Mouse (Mus musculus) left cerebral cortex, adult 2 months (tissue): Measurements from ENCODE around the gene Gabrd. TPM values are rescaled to one million over a fixed set of nuclear protein-coding genes. Genes with fewer than 3 reads are reported as not detected.
"Not testable (repeated sequence)": the region's sequence is repeated elsewhere in the genome, so short reads cannot be mapped to it uniquely, and the experiment has no call there.

Experiments
- DNase-seq, 2 experiments: peaks; one replicate each; pipeline ENCODE4 v3.0.0; 2021 to 2022; ENCODE audit warnings: low spot score in 2 of 2, mixed read lengths in 1 of 2; ENCODE audit errors: extremely low spot score in 1 of 2
- H3K27ac ChIP-seq: fragments of 200-600 bp; 2 replicates; pipeline ENCODE4 v1.8.1; 2022
- H3K4me3 ChIP-seq: fragments of 200-600 bp; 2 replicates; pipeline ENCODE4 v1.8.1; 2022
- CTCF ChIP-seq: fragments of 200-600 bp; IDR thresholded peaks from 2 replicates; pipeline ENCODE4 v1.8.1; 2022; ENCODE audit warnings: antibody characterized with exemption, mild to moderate bottlenecking, moderate library complexity
- intact Hi-C: fragments of 180-260 bp; cut with DNase I; formaldehyde crosslinking; loops from one replicate; pipeline ENCODE4 v1.15.1; 2025
- long read RNA-seq, 2 experiments: library from polyadenylated mRNA; stranded (forward); transcript quantifications; one replicate each; pipeline ENCODE4 v2.0.0; 2021; ENCODE audit warnings: borderline mapping rate in 2 of 2
- total RNA-seq, 2 experiments: library from RNA; stranded (reverse); gene quantifications; 2 replicates each; pipeline ENCODE4 v1.2.3; 2021

Gene Gabrd
- 10 to 100 TPM; 69.2 to 71.8 TPM for total RNA-seq
- long read RNA-seq, experiment 1, transcript Gabrd-201 (9 exons, 1,921 nt), result major isoform, 50 of 68 reads
- long read RNA-seq, experiment 1, partial matches to known transcripts, result 8 of 68 reads
- long read RNA-seq, experiment 1, other reads (novel, unspliced or antisense), result 10 of 68 reads
- long read RNA-seq, experiment 2, transcript Gabrd-201 (9 exons, 1,921 nt), result major isoform, 33 of 63 reads
- long read RNA-seq, experiment 2, partial matches to known transcripts, result 6 of 63 reads
- long read RNA-seq, experiment 2, other reads (novel, unspliced or antisense), result 20 of 63 reads

DNA sequence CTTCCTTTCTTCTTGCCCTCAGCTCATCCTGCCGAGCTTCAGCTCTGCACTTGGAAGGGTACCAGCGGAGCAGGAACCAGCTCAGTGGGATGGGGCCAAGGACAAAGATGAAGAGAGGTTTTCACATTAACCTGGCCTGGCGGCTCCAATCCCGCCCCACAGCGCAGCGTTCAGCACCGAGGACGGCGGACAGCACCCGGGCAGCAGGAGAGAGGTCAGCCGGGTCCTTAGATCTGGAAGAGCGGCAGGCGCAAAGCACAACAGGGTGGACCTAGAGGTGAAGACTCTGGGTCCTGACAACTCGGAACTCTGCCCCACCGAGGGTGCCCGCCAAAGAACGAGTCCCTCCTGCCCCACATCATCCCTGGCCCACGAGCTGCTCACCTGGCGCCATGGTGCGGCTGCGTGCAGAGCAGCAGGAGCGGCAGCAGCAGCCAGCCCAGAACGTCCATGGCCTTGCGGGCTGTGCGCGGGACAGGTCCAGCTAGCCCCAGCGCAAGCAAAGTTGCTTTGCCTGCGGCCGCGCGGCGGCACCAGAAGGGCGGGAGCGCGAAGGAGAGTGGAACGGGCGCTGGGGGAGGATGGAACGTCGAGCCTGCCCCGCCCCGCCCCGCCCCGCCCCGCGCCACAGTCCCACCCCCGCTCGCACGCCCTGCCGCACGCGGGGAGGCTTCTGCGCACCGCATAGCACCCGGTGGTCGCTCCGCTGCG, at the start of gene Gabrd:
Gabrd (minus strand) TSS at position 602 of the 711 bp plus-strand sequence.
- DNase-seq, result peak; percentile 58 to 69
- Histone ChIP-seq H3K27ac (peak within 1 kb of the TSS; percentile 76), H3K4me3 (peak within 1 kb of the TSS; percentile 77)
- intact Hi-C loops, result no loop called here
- TF ChIP-seq CTCF, result no peak

DNA sequence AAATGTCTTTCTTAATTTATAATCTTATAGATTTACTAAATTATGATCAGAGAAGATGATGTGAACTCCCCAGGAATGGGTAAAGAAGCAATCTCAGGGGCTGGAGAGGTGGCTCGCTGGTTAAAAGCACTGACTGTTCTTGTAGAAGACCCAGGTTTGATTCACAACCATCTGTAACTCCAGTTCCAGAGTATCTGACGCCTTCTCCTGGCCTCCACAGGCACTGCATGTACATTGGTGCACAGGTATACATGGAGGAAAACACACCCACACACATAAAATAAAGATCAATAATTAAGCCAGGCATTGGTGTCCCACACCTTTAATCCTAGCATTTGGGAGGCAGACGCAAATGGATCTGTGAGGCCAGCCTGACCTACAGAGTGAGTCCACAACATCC, 44.9 kb upstream of the Gabrd start:
- Histone ChIP-seq H3K27ac (no peak overlapping the region), H3K4me3 (no peak overlapping the region)
- intact Hi-C loops, result no loop called here
- no peak for DNase-seq
- no peak for TF ChIP-seq CTCF

DNA sequence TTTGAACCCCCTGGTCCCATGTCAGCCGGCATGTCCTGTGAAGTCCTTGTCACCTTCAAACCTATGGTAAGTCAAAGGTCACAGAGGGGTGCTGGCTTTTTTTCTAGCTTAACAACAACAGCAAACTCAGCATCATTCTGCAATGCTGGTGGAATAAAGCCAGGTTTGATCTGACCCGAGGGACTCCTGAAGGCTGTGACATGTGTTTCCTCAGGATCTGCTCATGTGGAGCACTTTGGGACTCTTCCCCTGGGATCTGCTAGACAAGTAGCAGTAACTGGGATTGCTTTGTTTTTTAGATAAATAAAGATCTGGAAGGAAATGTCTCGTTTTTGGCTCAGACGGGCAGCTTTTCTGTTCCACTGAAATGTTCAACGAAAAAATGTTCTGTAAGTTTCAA, 36.1 kb upstream of the Gabrd start:
- TF ChIP-seq CTCF, result no peak
- no peak for DNase-seq
- intact Hi-C loops, result no loop called here
- Histone ChIP-seq H3K27ac (no peak overlapping the region), H3K4me3 (no peak overlapping the region)

DNA sequence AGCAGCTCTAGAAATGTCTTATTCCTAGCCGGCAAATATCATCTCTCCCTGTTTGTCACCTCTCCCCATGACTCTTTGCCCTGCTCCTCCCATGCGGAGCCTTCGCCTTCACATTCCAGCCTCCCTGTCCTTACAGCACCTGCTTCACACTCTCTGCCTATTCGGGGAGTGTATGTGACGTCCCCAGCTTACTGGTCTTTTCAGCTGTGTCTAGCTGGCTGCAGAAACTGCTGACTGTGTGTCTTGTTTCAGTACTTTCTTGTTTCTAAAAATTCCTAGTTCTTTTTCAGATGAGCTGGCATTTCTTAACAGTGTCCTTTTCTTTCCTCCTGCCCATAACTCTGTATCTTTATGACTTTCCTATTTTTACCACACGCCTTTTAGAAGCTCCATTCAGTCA, 34.4 kb upstream of the Gabrd start:
- Histone ChIP-seq H3K27ac (no peak overlapping the region), H3K4me3 (no peak overlapping the region)
- no peak for DNase-seq
- intact Hi-C loops, result no loop called here
- no peak for TF ChIP-seq CTCF

DNA sequence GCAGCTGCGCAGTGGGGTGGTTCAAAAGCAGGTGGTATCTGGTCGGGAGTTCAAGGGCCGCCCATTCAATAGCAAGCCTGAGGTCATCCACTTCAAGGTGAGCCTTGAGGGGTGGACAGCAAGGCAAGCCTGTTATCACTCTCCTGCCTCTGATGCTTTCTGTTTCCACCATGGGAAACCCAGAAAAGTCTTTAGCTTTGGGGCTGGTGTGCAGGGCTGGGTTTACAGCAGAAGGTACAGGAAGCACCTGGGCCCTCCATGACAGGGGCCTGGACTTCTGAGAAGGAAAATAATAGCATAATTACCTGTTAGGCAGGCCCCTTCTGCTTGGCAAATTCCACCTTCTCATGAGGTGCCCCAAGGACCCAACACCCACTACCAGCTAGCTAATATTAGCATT, 31.3 kb upstream of the Gabrd start:
- intact Hi-C loops, result no loop called here
- Histone ChIP-seq H3K27ac (no peak overlapping the region), H3K4me3 (no peak overlapping the region)
- no peak for DNase-seq
- no peak for TF ChIP-seq CTCF

DNA sequence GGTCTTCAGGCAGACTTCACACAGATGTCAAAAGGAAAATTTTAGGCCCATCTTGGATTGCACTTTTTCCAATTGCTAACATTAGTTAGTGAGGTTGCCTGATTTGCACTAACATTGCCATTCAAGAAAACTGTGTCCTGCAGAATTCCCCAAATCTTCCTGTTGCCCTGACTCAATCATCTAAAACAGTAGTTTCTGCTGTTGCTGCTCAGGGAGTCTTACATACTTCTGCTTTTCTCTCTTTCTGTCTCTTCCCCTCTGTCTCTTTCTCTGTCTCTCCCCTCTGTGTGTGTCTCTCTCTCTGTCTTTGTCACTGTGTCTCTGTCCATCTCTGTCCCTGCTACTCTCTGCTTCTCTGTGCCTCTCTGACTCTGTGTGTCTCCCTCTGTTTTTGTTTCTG, 30.5 kb upstream of the Gabrd start:
- no peak overlapping the region for H3K27ac ChIP-seq
- no peak for DNase-seq
- no peak for TF ChIP-seq CTCF
- intact Hi-C loops, result no loop called here
- no peak overlapping the region for H3K4me3 ChIP-seq

DNA sequence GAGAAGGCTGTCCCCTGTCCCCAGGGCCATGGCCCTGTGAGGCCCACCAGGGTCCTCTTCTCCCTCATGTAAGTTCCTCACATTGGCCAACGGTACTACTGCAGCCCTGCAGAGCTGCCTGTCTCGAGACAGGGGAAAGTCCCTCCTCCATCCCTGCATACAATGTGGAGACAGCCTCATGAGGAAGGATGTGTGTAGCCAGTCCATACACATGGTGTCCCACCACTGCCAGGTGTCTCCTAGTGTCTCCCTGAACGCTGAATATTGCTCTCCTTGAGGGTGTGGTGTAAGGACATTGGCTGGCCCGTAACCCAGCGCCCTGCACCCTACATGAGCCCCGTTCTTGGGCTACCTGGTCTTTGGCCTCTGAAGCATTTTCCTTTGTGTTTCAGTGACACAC, 28.4 kb upstream of the Gabrd start:
- DNase-seq, result no peak
- Histone ChIP-seq H3K27ac (no peak overlapping the region), H3K4me3 (no peak overlapping the region)
- TF ChIP-seq CTCF, result no peak
- intact Hi-C loops, result no loop called here

DNA sequence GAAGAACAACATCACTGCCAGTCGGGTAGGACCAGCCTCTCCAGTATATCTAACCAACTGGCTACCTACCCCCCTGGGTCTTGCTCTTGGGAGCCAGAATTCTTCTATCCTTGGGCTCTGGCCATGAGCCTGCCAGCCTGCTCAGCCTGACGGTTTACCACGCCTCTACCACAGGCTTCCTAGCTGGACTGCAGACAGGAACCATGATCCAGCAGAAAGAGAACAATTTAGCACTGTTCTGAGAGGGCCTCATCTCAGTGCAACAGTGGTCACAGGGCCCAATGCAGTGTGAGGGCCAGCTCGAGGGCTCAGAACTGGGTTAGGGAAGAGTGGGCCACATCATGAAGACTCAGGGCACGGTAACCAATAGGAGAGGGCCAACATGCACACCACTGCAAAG, 26.1 kb upstream of the Gabrd start:
- no peak for TF ChIP-seq CTCF
- intact Hi-C loops, result no loop called here
- Histone ChIP-seq H3K27ac (no peak overlapping the region), H3K4me3 (no peak overlapping the region)
- DNase-seq, result no peak

DNA sequence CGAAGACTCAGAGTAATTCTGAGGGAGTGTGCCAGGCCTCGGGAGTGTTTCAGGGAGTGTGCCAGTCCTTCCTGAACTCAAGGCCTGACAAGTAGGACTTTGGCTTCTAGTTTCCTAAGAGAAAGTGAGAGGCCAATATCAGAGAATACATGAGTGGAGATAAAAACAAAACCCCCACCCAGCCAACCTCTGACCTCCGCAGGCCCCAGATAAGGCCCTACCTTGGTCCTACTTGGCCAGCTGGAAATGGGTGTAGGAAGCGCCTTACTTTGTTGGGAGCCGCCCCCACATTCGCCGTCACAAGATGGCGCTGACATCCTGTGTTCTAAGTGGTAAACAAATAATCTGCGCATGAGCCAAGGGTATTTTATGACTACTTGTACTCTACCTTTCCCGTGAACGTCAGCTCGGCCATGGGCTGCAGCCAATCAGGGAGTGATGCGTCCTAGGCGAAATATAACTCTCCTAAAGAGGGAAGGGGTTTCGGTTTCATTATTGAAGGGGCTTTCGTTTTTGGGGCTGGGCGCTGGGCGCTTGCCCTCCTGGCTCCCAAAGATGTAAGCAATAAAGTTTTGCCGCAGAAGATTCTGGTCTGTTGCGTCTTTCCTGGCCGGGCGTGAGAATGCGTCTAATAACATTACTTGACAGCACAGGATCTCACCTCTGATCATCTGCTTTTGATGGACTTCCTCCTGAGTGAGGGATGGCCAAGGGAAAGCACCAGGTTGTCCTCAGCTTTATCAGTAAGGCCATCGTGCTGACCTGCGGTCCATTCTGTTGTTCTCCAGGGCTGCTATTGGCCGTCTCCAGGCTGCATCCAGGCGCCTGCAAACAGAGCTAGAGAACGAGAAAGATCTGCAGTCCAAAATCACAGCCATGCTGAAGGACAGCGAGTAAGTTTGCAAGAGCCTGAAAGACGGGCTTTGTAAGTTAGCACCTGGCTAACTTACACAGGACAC, 23.8 kb upstream of the Gabrd start:
- H3K27ac ChIP-seq, H3K4me3 ChIP-seq, intact Hi-C loops, DNase-seq: not testable (repeated sequence)

DNA sequence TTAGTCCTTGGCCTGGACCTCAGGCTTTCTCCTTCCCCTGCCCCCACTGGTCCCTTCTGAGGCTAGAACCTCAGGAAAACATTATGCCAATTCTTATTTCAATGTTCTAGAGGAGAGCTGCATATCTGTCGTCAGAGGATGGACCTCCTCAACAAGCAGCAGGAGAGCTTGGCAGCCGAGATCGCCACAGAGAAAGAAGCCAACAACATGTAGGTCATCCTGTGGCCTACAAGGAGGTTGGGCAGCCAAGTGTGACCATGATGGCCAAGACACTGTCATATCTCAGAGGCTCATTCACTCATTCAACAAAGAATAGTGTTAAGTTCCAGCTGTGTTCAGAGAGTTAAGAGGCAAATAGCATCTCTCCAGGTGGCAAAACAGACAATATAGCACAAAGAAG, 22.2 kb upstream of the Gabrd start:
- no peak for TF ChIP-seq CTCF
- no peak for DNase-seq
- intact Hi-C loops, result no loop called here
- Histone ChIP-seq H3K27ac (no peak overlapping the region), H3K4me3 (no peak overlapping the region)

DNA sequence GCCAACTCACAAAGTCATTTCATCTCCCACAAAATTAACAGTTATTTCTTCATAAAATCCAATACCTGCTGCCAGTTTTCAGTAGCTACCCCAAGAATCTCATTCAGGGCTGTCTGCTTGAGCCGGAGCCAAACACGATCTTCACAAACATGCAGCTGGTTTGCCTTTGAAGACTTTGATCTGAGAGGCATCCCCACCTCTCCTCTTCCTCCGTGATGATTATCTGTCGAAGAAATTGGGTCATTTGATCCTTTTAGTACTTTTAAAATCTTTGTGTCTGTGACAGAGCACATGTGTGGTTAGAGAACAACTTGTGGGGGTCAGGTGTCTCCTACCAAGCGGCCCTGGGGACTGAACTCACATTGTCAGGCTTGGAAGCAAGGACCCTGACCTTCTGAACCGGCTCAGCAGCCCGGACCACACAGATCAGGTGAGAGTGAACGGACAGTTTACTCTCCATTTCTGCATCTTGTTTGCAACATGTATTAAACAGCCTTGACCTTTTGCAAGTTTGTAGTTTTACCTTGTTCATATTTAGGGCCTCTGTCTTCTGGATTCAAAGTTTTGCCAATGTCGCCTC, 16.8 kb upstream of the Gabrd start:
- H3K27ac ChIP-seq, result no peak overlapping the region
- TF ChIP-seq CTCF, result no peak
- intact Hi-C loops, result no loop called here
- no peak for DNase-seq
- H3K4me3 ChIP-seq, result no peak overlapping the region
